Mouse (Mus musculus) heart, embryonic 13.5 days (tissue): Measurements from ENCODE around the gene Ifi27l2b. TPM values are rescaled to one million over a fixed set of nuclear protein-coding genes. Genes with fewer than 3 reads are reported as not detected.
"Not testable (repeated sequence)": the region's sequence is repeated elsewhere in the genome, so short reads cannot be mapped to it uniquely, and the experiment has no call there.

Source experiments
- ATAC-seq: fragments of 200-750 bp; cut with Nextera tagmentation; 2 replicates; pipeline ENCODE4 v1.8.0; 2017; ENCODE audit warnings: moderate TSS enrichment; ENCODE audit not compliant: insufficient number of reproducible peaks, low FRiP score, low TSS enrichment; ENCODE audit errors: extremely low read depth
- H3K27ac ChIP-seq: fragments of 300-500 bp; sonication (generic); replicated peaks from 2 replicates; pipeline ENCODE4 v1.5.1; 2015; ENCODE audit warnings: moderate library complexity, mild to moderate bottlenecking, inconsistent platforms
- H3K27me3 ChIP-seq: fragments of 300-500 bp; sonication (generic); replicated peaks from 2 replicates; pipeline ENCODE4 v1.6.1; 2015; ENCODE audit warnings: mild to moderate bottlenecking, inconsistent platforms
- H3K36me3 ChIP-seq: fragments of 300-500 bp; sonication (generic); 2 replicates; pipeline ENCODE4 v1.6.1; 2015; ENCODE audit warnings: mild to moderate bottlenecking, inconsistent platforms
- H3K4me1 ChIP-seq: fragments of 300-500 bp; sonication (generic); 2 replicates; pipeline ENCODE4 v1.6.1; 2015; ENCODE audit warnings: inconsistent platforms
- H3K4me2 ChIP-seq: fragments of 300-500 bp; sonication (generic); 2 replicates; pipeline ENCODE4 v1.6.1; 2015; ENCODE audit warnings: inconsistent platforms, mild to moderate bottlenecking, moderate library complexity
- H3K4me3 ChIP-seq: fragments of 300-500 bp; sonication (generic); 2 replicates; pipeline ENCODE4 v1.5.1; 2015; ENCODE audit warnings: moderate library complexity, mild to moderate bottlenecking, inconsistent platforms
- H3K9ac ChIP-seq: fragments of 300-500 bp; sonication (generic); 2 replicates; pipeline ENCODE4 v1.6.1; 2015; ENCODE audit warnings: inconsistent platforms, mild to moderate bottlenecking, moderate library complexity
- H3K9me3 ChIP-seq: fragments of 300-500 bp; sonication (generic); 2 replicates; pipeline ENCODE4 v1.6.1; 2016; ENCODE audit warnings: inconsistent platforms
- WGBS: fragments of 180-500 bp; shearing (Covaris S2); methylation state at CpG from one replicate; pipeline ENCODE4 v1.1.7; 2015; ENCODE audit warnings: mixed read lengths; 5-methylcytosine and 5-hydroxymethylcytosine counted together
- polyA plus RNA-seq: library from polyadenylated mRNA; unstranded; fragments of >200 nt; fragmentation: Nextera tagmentation; extraction: Ambion mirVana; gene quantifications from 2 replicates; pipeline ENCODE4 v1.2.1, GENCODE M21; 2015

Ifi27l2b gene
- not detected in 2 replicates for polyA plus RNA-seq

DNA sequence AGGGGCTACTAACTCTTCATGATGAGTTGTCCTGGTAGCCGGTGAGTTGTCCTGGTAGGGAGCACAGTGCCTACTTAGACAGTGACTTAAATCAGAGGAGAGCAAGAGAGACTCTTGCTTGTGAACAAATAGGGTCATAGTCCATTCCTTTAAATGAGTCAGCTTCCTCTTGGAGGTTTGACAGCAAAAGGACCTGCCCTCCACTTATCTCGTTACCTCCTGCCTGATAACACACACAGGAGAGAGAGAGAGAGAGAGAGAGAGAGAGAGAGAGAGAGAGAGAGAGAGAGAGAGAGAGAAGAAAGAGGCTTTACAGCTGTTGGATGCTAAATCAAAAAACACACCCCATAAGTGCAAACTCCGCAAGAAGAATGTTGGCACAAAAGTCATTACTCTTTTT lies at the start of gene Ifi27l2b:
TSS of gene Ifi27l2b (minus strand) at position 84 of the 400 bp plus-strand sequence.
- Histone ChIP-seq H3K4me1 (no peaks in the 10 kb centered on the region), H3K27ac (no peak within 1 kb of the TSS), H3K9me3 (no peaks in the 10 kb centered on the region), H3K4me2 (no peak within 1 kb of the TSS), H3K36me3 (no peaks in the 10 kb centered on the region), H3K4me3 (no peak within 1 kb of the TSS), H3K9ac (no peak within 1 kb of the TSS), H3K27me3 (no peaks in the 10 kb centered on the region)
- no peak for ATAC-seq
- WGBS = 44% methylated on average over 3 of the region's 3 CpGs

- no peaks in the 10 kb centered on the region for H3K36me3 ChIP-seq
- no peak overlapping the region for H3K9ac ChIP-seq
- WGBS = 81% methylated on average over 3 of the region's 3 CpGs
- H3K27ac ChIP-seq = no peak overlapping the region
- no peak overlapping the region for H3K4me3 ChIP-seq
- H3K27me3 ChIP-seq = no peaks in the 10 kb centered on the region
- H3K9me3 ChIP-seq = no peaks in the 10 kb centered on the region
- no peak for ATAC-seq
- H3K4me2 ChIP-seq = no peak overlapping the region
- H3K4me1 ChIP-seq = no peaks in the 10 kb centered on the region
Measured at GRCm38 (mm10) chr12:103504402-103504801, 47.4 kb upstream of the Ifi27l2b start.

- ATAC-seq = no peak
- Histone ChIP-seq H3K4me1 (no peaks in the 10 kb centered on the region), H3K9ac (no peak overlapping the region), H3K4me2 (no peak overlapping the region), H3K27me3 (no peaks in the 10 kb centered on the region), H3K27ac (no peak overlapping the region), H3K4me3 (no peak overlapping the region), H3K9me3 (no peaks in the 10 kb centered on the region), H3K36me3 (no peaks in the 10 kb centered on the region)
- WGBS = 65% methylated on average over 3 of the region's 3 CpGs
Measured at GRCm38 (mm10) chr12:103503300-103503699, 46.3 kb upstream of the Ifi27l2b start.

DNA sequence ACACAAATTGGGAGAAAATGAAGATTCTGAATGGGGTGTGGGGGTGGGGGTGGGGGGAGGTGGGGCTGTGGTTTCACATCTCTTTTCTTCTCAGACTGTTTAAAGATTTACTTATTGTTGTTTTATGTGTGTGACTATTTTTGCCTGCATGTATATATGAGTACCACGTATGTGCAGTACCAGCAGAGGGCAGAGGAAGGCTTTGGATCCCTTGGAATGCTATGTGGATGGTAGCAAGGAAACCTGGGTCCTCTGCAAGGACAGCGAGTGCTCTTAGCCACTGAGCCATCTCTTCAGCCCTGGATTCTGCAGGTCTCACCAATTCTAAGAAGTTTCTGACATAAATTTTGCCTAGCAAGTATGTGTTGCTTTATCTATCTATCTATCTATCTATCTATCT lies 42.2 kb upstream of the Ifi27l2b start:
- no peak overlapping the region for H3K9ac ChIP-seq
- no peaks in the 10 kb centered on the region for H3K36me3 ChIP-seq
- H3K9me3 ChIP-seq = no peaks in the 10 kb centered on the region
- no peak overlapping the region for H3K4me2 ChIP-seq
- no peaks in the 10 kb centered on the region for H3K4me1 ChIP-seq
- H3K27ac ChIP-seq = no peak overlapping the region
- WGBS = 70% methylated on average over 2 of the region's 2 CpGs
- H3K27me3 ChIP-seq = 0 out of 2 replicates have a peak, but pooled peaks cover 3% of the 10 kb centered on the region
- H3K4me3 ChIP-seq = no peak overlapping the region
- no peak for ATAC-seq

- Histone ChIP-seq H3K4me2 (no peak overlapping the region), H3K27ac (no peak overlapping the region), H3K9me3 (no peaks in the 10 kb centered on the region), H3K4me3 (no peak overlapping the region), H3K9ac (no peak overlapping the region), H3K36me3 (no peaks in the 10 kb centered on the region), H3K4me1 (no peaks in the 10 kb centered on the region), H3K27me3 (0 out of 2 replicates have a peak, but pooled peaks cover 3% of the 10 kb centered on the region)
- WGBS = 57% methylated on average over 5 of the region's 5 CpGs
- no peak for ATAC-seq
Measured at GRCm38 (mm10) chr12:103498768-103499167, 41.7 kb upstream of the Ifi27l2b start.

DNA sequence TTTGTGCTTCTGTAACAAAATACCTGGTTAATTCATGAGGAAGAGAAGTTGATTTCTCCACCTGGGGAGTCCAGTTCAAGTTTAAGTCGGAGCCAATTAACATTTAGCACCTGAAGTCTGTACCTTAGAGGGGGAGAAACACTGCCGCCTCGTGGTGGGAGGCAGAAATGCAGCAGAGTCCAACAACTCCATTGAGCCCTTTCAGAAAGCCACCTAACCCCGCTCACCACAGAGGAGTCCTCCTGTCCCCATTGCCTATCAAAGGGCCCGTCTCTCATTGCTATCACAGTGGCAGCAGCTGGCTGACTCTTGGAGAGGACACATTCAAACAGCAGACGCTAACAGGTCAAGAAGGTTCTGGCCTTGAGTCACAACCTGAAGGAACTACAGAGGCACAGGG lies 37.5 kb upstream of the Ifi27l2b start:
- Histone ChIP-seq H3K4me1 (no peaks in the 10 kb centered on the region), H3K9me3 (no peaks in the 10 kb centered on the region), H3K27ac (no peak overlapping the region), H3K36me3 (no peaks in the 10 kb centered on the region), H3K4me3 (no peak overlapping the region), H3K27me3 (0 out of 2 replicates have a peak, but pooled peaks cover 3% of the 10 kb centered on the region), H3K4me2 (no peak overlapping the region), H3K9ac (no peak overlapping the region)
- ATAC-seq = no peak
- WGBS = 17% methylated on average over 6 of the region's 6 CpGs

- Histone ChIP-seq H3K27me3 (0 out of 2 replicates have a peak, but pooled peaks cover 3% of the 10 kb centered on the region), H3K4me1 (no peaks in the 10 kb centered on the region), H3K4me2 (no peak overlapping the region), H3K9ac (no peak overlapping the region), H3K4me3 (no peak overlapping the region), H3K36me3 (no peaks in the 10 kb centered on the region), H3K27ac (no peak overlapping the region), H3K9me3 (no peaks in the 10 kb centered on the region)
- 34% methylated on average over 5 of the region's 5 CpGs for WGBS
- no peak for ATAC-seq
Measured at GRCm38 (mm10) chr12:103492767-103493166, 35.7 kb upstream of the Ifi27l2b start.

DNA sequence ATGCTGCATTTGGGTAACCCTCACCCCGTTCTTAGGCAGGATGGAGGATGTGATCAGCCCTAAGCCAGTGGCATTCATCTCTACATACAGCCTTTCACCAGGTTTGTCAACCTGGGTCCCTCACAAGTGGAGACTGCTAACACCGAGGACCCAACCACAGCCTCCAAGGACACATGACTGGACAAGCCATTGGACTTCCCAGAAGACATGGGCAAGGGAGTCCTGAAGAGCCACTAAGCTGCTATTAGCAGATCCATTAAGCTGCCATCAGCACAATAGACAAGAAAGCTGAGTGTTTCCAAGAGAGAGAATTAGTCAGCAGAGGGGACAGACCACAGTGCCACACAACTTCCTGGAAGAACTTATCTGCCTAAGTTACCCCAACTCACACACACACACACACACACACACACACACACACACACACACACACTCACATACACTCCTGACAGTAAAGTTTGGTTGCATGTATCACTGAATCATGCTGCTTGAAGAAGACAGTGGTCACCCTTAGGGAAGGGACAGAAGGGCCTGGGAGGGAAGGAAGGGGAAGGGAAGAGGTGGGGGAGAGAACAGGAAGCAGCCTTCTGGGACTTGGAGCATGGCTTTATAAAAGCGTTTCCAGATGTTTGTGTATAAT lies 34.2 kb upstream of the Ifi27l2b start:
- Histone ChIP-seq H3K9ac (no peak overlapping the region), H3K4me3 (no peak overlapping the region), H3K4me1 (no peaks in the 10 kb centered on the region), H3K4me2 (no peak overlapping the region), H3K36me3 (no peaks in the 10 kb centered on the region), H3K9me3 (no peaks in the 10 kb centered on the region), H3K27me3 (no peaks in the 10 kb centered on the region), H3K27ac (no peak overlapping the region)
- 54% methylated on average over 3 of the region's 3 CpGs for WGBS
- no peak for ATAC-seq

DNA sequence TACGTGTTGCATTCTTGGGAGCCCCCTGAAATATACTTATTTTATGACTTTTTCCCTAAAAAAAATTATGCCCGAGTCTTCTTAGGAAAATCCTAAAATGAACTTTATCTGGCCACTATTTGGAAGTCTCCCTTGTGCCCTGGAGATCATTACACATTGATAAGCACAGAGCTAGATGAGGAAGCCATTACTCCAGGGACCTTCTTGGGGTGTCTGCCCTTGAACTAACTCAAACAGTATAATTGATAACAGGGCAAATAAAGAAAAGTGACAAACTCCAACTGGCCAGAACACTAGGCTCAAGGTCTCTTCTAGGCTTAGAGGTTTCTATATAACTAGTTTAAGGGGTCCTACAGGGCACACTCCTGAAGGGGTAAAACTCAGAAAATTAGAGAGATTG lies 30.7 kb upstream of the Ifi27l2b start:
- no peak for ATAC-seq
- Histone ChIP-seq H3K4me2 (no peak overlapping the region), H3K4me1 (no peaks in the 10 kb centered on the region), H3K27ac (no peak overlapping the region), H3K36me3 (no peaks in the 10 kb centered on the region), H3K27me3 (no peaks in the 10 kb centered on the region), H3K9ac (no peak overlapping the region), H3K4me3 (no peak overlapping the region), H3K9me3 (no peaks in the 10 kb centered on the region)
- WGBS = 62% methylated on average over 2 of the region's 2 CpGs

DNA sequence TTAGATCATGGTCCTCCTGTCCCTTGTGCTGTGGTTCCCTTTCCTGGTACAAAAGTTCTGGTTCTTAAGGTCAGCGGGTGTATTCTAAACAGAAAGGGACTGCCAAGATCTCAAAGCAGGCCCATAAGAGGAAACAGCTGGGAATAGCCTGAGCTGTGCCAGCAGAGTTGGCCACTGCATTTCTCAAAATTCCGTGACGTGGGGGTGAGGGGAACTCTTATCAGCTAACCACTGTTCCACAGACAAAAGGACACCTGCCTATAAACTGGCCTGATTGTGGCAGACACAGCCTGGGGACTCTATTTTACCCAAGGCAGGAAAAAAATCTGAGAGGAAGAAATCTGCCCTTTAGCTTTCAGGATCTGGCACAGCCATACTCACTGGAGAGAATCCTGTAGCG lies 30.3 kb upstream of the Ifi27l2b start:
- Histone ChIP-seq H3K4me1 (no peaks in the 10 kb centered on the region), H3K4me2 (no peak overlapping the region), H3K27ac (no peak overlapping the region), H3K36me3 (no peaks in the 10 kb centered on the region), H3K9me3 (no peaks in the 10 kb centered on the region), H3K4me3 (no peak overlapping the region), H3K9ac (no peak overlapping the region), H3K27me3 (no peaks in the 10 kb centered on the region)
- ATAC-seq = no peak
- WGBS = 42% methylated on average over 4 of the region's 4 CpGs

- Histone ChIP-seq H3K9me3 (no peaks in the 10 kb centered on the region), H3K9ac (no peak overlapping the region), H3K27ac (no peak overlapping the region), H3K27me3 (no peaks in the 10 kb centered on the region), H3K4me2 (no peak overlapping the region), H3K4me3 (no peak overlapping the region), H3K4me1 (no peaks in the 10 kb centered on the region), H3K36me3 (no peaks in the 10 kb centered on the region)
- 73% methylated on average over 1 of the region's 1 CpGs for WGBS
- ATAC-seq = no peak
Measured at GRCm38 (mm10) chr12:103486726-103487125, 29.7 kb upstream of the Ifi27l2b start.

DNA sequence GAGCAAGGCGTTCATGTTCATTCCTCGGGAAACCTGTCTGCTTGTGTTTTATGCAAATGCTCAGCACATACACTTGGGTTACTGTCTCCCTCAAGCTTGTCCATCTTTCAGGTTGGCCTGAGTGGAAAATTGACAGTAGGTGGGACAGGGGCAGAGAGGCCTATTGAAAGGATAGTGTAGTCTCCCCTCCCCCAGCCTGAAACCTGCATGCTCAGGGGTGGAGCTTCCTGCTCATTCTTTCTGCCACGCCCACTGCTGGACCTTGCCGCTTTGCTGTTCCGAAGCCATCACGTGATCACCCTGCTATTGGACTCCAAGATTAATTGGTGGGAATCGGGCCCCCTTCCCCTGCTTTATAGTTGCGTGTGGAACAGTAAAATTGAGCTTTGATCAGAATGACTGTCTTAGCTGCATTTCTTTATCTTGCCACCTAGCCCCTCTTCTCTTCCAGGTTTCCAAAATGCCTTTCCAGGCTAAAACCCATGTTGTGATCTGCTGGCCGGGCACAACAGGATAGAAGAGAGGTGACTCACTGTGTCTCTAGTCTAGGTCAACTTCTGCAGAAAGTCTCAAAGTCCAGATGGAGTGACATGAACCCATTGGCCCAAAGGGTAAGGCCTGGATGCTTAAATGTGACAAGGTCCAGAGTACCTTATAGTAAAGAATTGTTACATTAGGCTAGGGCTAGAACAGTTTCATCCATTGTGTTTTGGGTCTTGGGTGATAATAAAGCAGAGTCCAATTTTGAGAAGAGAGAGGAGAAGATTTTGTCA lies 27.4 kb upstream of the Ifi27l2b start:
- not testable (repeated sequence) for H3K4me1 ChIP-seq, H3K9me3 ChIP-seq, H3K4me3 ChIP-seq, H3K27ac ChIP-seq, H3K4me2 ChIP-seq, H3K36me3 ChIP-seq, ATAC-seq, H3K9ac ChIP-seq, H3K27me3 ChIP-seq
- WGBS = 58% methylated on average over 9 of the region's 9 CpGs
